Mouse (Mus musculus) natural killer cell, adult 2 months (primary cell): ENCODE measurements at regions not wholly inside any gene's neighbourhood (a gene's known extent, or its start where the extent isn't known, plus 50 kb on each side); places are given as distances from the start of the nearest gene placed in this dataset.
"Not testable (repeated sequence)": the region's sequence is repeated elsewhere in the genome, so short reads cannot be mapped to it uniquely, and the experiment has no call there.

Experiments
- DNase-seq, 2 experiments: peaks; one replicate each; pipeline ENCODE4 v3.0.0; 2022; ENCODE audit warnings: low spot score in 2 of 2

DNA sequence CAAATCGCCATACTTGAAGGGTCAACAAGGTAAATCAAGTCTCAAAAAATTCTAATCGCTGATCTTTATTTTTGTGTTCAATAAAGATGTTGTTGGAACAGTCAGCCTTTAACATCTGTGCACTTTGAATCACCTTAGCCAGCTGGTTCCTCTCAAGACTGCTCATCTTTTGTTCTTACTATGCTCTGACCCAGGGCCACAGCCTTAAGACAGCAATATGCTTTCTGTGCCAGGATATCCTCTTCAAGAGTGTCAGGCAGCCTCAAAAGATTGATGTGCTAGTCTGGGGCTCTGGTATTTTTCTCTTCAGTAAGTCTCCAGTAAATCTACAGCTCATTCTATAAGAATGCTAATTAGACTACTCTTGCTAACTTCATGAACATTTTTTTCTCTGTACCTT, 199.9 kb downstream of the Dph6 start:
- DNase-seq, result no peak

DNA sequence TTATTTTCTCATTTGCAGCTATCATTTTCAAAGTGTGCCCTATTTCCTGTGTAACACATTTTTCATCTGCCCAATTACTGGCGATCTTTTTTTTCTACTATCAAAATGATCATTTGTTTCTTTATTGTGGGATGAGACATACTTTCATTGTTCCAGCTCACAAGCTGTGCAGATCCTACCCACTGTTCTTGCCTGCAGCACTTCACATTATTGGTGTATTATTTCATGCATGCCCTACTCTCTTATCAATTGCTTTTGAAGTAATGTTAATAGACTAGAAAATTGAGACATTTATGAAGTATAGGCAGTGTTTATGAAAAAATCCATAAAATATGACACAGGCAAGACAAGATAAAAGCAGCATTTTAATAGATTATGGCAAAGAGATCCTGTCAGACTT, 204.6 kb downstream of the Dph6 start:
- no peak for DNase-seq

DNA sequence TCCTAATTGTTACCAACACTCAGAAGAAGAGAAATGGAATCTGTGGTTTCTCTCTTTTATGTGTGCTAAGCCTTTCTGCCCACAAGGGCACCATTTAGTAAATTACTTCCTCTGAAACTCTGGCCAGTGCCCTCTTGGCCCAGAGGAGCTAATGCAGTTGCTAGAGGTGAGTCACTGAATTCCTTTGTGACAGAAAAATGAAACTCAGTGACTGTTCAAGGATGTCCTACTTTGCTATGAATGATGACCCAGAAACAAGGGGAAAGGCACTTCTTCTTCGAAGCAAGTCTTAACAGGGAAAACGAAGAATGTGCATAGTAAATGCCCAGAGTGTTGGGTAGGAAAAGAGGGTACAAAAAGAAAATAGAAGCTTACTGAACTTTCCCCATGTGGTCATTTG, 211.0 kb downstream of the Dph6 start:
- DNase-seq, result no peak

DNA sequence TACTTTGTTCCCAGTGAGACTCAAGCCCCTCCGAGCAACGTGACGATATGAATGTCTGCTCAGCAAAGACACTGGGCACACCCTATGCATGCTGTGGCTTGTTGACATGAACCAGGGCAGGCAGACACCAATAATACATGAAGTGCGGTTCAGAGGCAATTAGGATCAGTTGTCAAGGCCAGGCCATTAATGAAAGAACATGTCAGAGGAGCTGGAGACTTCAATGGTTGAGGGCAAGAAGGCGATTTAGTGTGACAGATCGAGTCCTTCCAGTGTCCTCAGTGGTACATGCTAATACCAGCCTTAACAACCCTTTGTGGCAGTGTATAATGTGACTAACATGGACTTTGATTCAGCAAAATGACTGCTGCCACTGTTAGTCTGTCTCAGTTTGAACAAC, 213.8 kb downstream of the Dph6 start:
- DNase-seq, result no peak

DNA sequence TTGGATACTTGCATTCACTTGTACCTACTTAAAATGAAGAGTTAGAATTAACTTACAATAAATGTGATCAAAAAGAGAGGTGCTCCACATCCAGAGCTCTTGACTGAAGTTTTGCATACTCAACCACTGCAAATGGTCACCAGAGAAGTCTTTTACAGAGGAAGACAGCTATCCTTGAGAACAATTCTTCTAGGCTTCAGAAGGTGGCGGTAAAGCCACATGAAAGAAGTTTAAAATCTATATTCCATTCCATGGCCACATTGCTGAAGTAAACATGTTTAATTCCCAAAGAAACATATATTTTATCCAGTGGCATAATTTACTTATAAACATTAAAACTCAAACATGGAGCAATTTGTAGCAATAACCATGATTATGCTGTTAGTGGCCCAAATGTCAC, 215.1 kb downstream of the Dph6 start:
- DNase-seq, result no peak

DNA sequence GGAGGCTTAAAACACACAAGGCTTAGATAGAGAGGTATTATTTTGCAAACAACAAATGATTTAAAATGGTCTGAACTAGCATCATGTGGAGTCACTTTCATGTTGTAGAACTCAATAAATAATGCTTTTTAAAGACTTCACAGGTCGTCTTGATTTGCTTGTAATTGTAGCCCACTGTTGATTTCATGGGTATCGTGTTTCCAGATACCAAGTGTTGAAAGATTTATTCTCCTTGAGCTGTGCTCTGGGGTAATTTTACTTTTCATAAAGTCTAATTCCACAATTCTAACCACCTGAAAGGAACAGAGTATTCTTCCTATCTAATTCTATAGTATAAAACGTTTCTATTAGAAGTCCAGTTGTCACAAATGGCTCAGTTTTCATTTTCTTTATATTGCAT, 216.7 kb downstream of the Dph6 start:
- no peak for DNase-seq

DNA sequence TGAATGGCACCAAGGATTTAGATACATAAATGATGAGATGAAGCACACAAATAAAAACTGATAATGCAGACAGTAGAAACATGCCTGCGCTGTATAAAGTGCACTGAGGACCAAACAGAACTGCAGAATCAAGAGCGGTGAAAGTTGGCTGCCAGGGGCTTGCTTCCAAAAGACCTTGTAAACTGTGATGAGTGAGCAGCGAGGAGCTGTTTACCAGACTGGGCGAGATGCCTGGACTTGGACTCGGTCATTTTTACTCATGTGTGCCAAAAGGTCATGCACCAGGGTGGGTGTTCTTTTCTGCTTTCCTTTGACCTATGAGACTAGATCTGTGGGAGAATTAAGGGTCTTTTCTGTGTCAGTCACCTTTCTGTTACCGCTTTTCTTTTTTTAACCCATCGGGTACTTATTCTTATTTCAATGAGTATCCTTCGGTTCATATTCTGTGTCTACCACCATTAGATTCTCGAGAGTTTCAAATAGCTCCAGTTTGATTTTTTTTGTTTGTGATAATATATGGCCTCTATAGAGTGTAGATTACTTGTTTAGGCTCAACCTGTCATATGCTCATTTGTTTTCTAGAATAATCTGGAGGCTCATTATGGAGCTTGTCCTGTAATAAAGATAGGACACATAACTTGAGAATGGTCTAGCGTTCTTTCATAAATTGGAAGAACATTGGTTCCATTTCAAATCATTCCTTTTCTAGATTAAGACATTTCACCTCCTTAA, 226.3 kb upstream of the Zfp770 start:
- DNase-seq, result no peak

DNA sequence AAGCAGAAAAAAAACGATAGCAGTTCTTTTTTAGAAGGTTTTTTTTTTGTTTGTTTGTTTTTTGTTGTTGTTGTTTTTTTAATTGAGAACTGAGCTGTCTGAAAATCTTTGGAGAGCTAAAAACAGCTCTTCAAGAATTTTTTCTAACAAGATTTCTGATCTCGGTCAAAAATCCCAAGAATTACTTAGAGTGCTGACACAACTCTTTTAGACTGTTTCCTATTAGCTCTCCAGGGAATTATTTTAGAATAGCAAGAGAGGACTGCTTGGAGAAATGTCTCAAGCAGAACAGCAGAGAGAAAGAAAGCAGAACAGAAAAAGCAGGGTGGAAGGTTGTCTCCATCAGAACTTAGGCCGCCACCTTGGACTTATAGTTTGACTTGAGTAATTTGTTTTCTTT, 218.1 kb upstream of the Zfp770 start:
- DNase-seq, result no peak

DNA sequence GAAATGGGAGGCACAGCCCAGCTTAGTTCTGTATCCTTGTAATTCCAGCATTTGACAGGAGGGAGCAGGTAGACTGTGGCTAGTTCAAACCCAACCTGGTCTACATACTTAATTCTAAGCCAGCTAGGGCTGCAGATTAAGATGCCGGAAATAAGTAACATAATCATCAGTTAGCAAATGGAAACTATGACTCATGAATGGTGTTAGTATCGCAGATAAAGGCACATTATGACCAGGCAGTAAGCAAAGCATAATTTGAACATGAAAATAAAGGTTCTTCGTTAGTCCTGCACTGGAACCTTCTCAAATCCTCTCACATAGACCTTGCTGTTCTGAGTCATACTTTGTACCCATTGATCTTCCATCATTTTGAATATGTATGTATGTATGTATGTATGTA, 211.7 kb upstream of the Zfp770 start:
- no peak for DNase-seq

DNA sequence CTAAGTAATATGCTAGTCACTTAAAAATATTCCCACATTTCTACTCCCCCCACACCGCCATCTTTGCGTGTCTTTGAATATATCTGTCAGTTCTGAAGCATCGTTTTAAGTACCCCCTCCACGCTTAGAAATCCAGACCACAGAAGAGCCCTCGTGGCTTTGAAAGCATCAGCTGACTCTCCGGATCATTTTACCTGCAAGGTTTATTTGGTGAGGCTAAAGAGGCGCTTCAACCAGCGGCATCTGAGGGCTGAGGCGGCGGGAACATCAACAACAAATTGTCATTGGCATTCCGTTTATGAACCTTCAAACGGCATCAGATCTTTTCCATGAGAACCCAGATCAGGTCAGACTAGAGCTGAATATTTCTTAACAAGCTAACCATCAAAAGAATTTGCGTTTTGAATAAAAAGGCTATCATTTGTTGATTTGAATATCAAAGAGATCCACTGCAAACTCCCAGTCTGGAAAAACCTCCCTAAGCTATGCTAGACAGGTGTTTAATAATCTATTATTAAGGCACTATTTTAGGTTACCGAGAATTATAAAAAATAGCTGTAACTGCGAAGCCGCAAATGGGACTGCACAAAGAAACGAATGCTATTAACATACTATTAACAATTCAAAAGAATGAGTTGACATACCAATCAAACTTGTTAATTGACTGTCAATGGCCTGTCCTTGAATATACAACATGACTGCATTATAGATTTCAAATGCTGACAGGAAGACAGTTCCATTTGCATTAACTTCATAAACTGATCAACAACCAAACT, 210.9 kb upstream of the Zfp770 start:
- DNase-seq, result no peak

DNA sequence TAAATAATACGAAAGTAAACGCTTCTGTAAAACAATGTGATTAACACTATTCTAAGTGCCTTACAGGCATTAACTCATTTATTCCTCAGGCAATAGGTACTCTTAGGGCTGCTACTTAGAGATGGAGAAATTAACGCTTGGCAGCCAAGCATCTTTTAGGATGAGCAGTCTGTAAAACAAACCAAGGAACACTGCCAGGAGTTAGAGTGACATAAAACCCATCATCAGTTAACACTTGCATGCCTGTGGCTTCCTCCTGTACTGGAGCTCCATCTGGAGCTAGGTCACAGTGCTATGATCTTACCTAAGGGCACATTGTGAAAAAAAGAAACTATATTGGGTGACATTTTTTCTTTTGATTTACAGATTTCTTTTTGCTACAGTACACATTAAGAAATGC, 209.4 kb upstream of the Zfp770 start:
- DNase-seq, result no peak

DNA sequence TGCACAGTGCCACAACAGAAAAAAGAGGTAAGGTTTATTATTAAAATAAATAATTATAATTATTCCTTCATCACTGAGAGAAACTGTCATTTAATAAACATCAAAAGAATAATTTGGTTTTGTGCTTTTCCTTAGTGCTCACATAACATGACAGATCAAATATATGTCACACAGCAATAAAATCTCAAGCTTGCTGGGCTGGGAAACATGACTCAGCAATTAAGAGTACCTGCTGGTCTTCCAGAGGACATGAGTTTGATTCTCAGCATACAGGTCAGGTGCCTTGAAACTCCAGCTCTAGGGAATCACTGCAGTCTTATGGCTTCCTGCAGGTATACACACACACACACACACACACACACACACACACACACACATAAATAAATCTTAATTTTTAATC, 208.3 kb upstream of the Zfp770 start:
- no peak for DNase-seq

DNA sequence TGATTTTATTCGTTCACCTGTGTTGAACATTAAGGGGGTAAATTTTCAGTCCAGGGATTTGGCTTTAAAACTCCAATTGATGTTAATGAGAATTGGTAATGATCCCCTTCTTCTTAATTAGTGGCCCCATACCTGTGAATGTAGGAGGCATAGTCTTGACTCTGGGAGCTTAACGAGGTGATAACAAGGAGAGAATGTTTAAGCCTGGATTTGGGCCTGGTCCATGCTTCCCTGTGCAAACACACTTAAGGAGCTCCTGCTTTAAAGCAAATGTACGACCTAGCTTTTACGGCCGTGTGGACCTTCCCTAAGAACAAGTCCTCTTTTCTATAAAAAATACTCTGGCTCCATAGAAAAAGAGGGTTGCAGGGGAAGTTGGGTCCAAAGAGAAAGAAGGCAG, 206.1 kb upstream of the Zfp770 start:
- no peak for DNase-seq

DNA sequence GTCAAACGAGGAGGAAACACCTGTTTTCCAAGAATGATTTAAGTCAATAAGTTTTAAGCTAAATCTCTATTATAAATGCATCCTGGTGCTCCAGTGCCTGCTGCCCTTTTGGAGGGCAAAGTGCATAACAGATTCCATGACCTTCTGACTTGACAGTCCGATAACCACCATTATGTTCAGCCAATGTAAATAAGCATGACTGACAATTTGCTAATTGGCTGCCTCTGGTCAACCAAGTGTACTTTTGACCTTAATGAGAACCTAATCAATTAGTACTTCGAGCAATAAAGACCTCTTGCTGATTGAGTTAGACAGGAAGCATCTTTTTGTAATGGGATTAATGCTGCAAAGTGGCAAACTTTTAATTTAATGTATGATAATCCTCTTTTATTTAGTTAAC, 183.3 kb upstream of the Zfp770 start:
- no peak for DNase-seq

DNA sequence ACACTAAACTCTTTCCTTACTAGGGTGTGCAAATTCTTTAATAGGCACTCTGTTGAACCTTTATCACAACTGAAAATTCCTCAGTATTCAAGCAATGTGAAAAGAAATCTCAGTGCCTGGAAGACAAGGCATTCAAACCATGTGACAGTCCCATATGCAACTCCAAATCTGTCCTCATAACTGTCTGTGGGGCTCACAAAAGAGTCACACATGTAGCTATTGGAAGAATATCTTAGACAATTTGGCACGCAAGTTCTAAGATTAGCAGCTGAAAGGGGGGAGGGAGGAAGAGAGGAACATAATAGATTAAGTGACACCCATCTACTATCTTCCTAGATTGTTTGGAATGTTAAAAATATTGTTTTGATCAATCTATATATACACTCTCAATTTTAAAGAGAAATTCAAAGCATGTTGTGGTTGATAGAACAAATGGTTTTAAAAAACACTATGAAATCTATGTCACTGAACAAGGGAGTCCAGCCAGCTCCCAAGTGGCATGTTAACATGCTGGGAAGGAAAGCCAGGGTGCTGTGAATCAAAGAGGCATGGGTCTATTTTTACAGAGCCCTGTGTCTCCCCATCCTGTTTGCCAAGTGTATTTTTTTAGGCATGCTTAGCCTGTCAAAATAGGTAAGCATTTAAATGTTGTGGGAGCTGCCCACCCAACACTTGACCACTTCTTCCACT, 177.7 kb upstream of the Zfp770 start:
- DNase-seq, result no peak

DNA sequence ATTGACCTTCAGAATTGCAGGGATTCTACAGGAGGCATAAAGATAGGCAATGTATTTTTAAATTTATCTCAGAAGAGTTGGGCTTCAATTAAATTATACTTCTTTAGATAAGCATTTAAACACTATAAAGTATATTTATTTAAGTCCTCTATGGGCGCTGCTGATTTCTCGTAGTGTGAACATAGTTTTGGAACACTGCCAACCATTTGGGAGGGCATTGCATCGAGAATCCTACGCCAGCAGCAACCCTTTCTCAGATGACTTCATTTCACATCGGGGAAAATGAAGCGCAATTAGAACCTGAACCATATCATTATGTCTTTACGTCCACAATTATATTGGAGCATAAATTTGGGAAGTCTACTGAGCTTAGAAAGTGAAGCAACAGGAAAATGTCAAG, 172.2 kb upstream of the Zfp770 start:
- DNase-seq, result no peak

DNA sequence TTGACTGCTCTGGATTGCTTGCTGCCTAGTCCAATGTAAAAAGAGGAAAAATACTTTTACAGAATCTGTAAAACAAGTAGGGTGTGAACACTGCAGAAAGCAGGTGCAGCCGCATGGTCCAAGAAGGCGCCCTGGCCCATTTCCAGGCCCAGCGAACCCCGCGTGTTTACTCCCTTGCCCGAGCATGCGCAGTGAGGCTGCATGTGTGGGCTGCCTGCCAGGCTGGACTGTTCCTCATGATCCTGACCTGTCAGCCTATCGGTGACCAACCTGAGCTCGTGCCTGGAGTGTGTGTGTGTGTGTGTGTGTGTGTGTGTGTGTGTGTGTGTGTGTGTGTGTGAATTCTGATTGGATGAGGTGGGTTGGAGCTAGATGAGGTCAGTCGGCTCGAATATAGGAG, 152.6 kb upstream of the Zfp770 start:
- not testable (repeated sequence) for DNase-seq

DNA sequence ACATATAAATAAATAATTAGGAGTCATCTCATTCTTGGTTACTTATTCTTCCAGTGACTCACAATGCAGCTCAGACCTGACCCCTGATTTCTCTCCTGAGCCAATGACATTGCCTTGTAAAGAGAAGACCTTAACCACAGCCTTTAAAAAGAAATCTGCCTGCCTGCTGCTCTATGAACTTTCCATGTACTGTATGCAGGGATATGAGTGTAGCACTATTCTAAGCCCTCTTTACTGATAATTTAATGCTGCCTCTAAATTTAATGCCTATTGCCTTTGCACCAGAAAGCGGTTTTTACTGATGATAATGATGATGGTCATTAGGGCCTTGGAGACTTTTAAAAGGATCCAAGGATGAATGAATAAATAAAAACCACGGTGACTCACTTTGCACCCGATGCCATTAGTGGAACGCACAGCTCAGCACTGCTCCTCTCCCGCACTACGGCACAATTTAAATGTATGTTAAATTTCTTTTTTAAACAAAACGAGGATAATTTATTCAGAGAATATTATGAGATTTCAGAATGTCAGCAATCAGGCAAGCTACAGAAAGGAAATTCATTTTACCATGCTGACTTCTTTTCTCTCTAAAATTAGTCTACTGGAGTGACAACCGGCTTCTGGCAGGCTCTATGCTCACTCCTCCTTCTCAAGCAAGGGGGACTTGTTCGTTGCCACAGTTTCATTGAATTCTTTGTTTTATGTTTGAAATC, 139.5 kb upstream of the Zfp770 start:
- DNase-seq, result no peak

DNA sequence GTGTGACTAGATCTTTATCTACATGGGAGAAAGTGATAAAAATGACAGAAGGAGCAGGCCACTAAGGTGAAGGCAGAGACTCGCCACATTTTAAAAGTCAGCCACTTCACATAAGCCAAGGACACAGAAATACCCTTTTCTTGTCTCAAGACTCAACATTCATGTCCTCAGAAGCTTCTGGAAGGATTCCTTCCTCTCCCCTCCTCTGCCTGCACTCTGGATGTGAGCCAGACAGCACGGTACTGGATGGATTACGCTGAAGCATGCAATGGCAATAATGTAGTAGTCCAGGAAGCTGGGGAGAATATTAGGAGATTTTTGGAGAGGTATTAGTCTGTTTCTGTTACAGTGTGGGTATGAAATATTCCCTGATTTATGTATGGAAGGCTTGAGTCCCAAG, 100.5 kb upstream of the Zfp770 start:
- DNase-seq, result no peak

DNA sequence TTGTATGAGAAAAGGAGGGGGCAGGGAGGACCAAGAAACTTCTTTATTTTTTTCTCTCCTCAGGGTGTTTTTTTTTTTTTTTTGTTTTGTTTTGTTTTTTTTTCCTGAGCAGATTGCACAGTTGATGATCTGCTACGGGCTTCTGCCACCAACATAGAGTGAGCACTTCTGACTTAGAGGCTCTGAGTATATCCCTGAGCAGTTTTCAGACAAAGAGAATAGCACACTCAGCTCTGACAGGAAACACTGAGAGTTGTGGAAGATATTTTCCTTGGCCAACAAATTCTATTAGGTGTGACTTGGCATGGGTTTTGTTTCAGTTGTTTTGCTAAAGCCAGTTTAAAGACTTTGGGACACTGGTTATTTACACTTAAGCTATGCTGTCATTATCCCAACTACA, 93.8 kb upstream of the Zfp770 start:
- DNase-seq, result no peak

DNA sequence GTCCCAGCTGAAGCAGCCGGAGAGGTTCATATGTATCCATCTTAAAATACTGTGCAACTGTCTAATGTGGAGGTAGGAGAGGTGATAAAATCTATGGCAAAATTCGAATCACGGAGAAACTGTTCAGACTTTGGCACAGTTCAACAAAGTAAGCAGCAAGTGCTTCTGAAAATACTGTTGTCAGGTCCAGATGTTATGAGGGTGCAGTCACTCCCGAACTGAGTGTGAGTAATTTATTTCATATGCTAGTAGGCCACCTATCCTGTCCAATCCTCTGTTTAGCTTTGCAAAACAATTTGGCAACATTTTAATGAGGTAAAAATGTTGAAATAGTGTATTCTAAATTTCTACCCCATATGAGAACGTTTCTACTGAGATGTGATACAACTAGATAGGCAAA, 90.1 kb upstream of the Zfp770 start:
- DNase-seq, result no peak

DNA sequence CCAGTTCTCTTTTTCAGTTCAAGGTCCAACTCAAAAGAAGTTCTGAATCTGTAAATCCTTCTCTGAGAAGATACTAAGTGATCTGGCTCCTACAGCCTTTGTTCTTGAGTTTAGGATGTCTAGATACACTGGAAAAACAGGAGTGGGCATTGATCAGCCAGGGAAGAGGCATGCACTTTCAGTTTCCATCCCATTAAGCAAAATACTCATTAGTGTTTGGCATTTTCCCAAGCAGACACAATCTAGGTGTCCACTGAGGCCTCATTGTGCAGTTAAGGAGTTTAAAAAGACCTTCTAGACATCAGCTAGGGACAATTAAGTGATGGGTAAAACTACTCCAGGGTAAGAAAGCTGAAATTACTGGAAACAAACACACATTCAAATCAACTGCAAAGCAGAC, 74.3 kb upstream of the Zfp770 start:
- DNase-seq, result no peak
